Mouse (Mus musculus): Measurements from ENCODE around the gene Catsperd. TPM values are rescaled to one million over a fixed set of nuclear protein-coding genes. Genes with fewer than 3 reads are reported as not detected.
"Not testable (repeated sequence)": the region's sequence is repeated elsewhere in the genome, so short reads cannot be mapped to it uniquely, and the experiment has no call there.

The Catsperd gene
- total RNA-seq, 2 experiments from 2014 or later, result 0.11 TPM; not detected in 1

- TF ChIP-seq CTCF (IDR thresholded peaks at IDR 0.05), result no peak
- intact Hi-C loops (cut with DNase I), result loop anchor here (5.0 kb wide), 1 partner anchor 148 kb away; the partner anchor contains the start of gene Dus3l
- H3K4me3 ChIP-seq, result peak overlapping the region; percentile 97
- DNase-seq, result no peak
- peak overlapping the region; percentile 92 for H3K27ac ChIP-seq
Measured at GRCm38 (mm10) chr17:56614391-56615135, 13.4 kb upstream of the Catsperd start.

- DNase-seq, result no peak
- H3K27ac ChIP-seq, result no peak overlapping the region
- intact Hi-C loops (cut with DNase I), result no loop called here
- no peak for TF ChIP-seq CTCF (IDR thresholded peaks at IDR 0.05)
- H3K4me3 ChIP-seq, result peak overlapping the region; percentile 97
Measured at GRCm38 (mm10) chr17:56615136-56615784, 12.7 kb upstream of the Catsperd start.

- no peak for TF ChIP-seq CTCF (IDR thresholded peaks at IDR 0.05)
- DNase-seq, result no peak
- no peak overlapping the region for H3K27ac ChIP-seq
- intact Hi-C loops (cut with DNase I), result no loop called here
- no peak overlapping the region for H3K4me3 ChIP-seq
Measured at GRCm38 (mm10) chr17:56615792-56616191, 12.2 kb upstream of the Catsperd start.

- DNase-seq, result no peak
- no peak overlapping the region for H3K4me3 ChIP-seq
- intact Hi-C loops (cut with DNase I), result no loop called here
- TF ChIP-seq CTCF (IDR thresholded peaks at IDR 0.05), result no peak
- H3K27ac ChIP-seq, result no peak overlapping the region
Measured at GRCm38 (mm10) chr17:56616725-56617124, 11.2 kb upstream of the Catsperd start.

GRCm38 (mm10) chr17:56617628-56618027 is 10.3 kb upstream of the Catsperd start:
- no peak for TF ChIP-seq CTCF (IDR thresholded peaks at IDR 0.05)
- DNase-seq, result no peak
- H3K27ac ChIP-seq, result no peak overlapping the region
- intact Hi-C loops (cut with DNase I), result no loop called here
- no peak overlapping the region for H3K4me3 ChIP-seq

GRCm38 (mm10) chr17:56625495-56625894 is 2.4 kb upstream of the Catsperd start:
- intact Hi-C loops (cut with DNase I), result loop anchor here (5.0 kb wide), 1 partner anchor 47 kb away; the partner anchor contains the start of gene Ranbp3
- Histone ChIP-seq H3K27ac (no peak overlapping the region), H3K4me3 (peak overlapping the region; percentile 90; the same call in 1 of the 2 replicates)
- TF ChIP-seq CTCF (IDR thresholded peaks at IDR 0.05), result no peak
- DNase-seq, result no peak

GRCm38 (mm10) chr17:56626260-56626659 is 1.7 kb upstream of the Catsperd start:
- Histone ChIP-seq H3K4me3 (peak overlapping the region; percentile 90), H3K27ac (peak overlapping the region; percentile 91)
- no peak for DNase-seq
- intact Hi-C loops (cut with DNase I), result loop anchor here (5.0 kb wide), 1 partner anchor 46 kb away; the partner anchor contains the start of gene Ranbp3
- no peak for TF ChIP-seq CTCF (IDR thresholded peaks at IDR 0.05)

GRCm38 (mm10) chr17:56626754-56627470 is 1.0 kb upstream of the Catsperd start, which contains the start of gene Lonp1:
Lonp1 (minus strand) TSS chr17:56626887.
- intact Hi-C loops (cut with DNase I), result loop anchor here (5.0 kb wide), 1 partner anchor 45 kb away; the partner anchor contains the start of gene Ranbp3
- TF ChIP-seq CTCF (IDR thresholded peaks at IDR 0.05), result no peak
- Histone ChIP-seq H3K4me3 (peak within 1 kb of the TSS; percentile 90), H3K27ac (peak within 1 kb of the TSS; percentile 91)
- peak; percentile 96 for DNase-seq

GRCm38 (mm10) chr17:56629800-56630781 is 2.1 kb downstream of the Catsperd start:
- intact Hi-C loops (cut with DNase I), result loop anchor here (5.0 kb wide), 1 partner anchor 42 kb away; the partner anchor contains the start of gene Ranbp3
- H3K27ac ChIP-seq, H3K4me3 ChIP-seq, DNase-seq: not testable (repeated sequence)

- intact Hi-C loops (cut with DNase I), result no loop called here
- Histone ChIP-seq H3K27ac (no peak overlapping the region), H3K4me3 (no peak overlapping the region)
- TF ChIP-seq CTCF (IDR thresholded peaks at IDR 0.05), result no peak
- no peak for DNase-seq
Measured at GRCm38 (mm10) chr17:56631807-56632206, 3.9 kb downstream of the Catsperd start.

GRCm38 (mm10) chr17:56634023-56634422 is 6.1 kb downstream of the Catsperd start:
- intact Hi-C loops (cut with DNase I), result no loop called here
- no peak for TF ChIP-seq CTCF (IDR thresholded peaks at IDR 0.05)
- H3K27ac ChIP-seq, result no peak overlapping the region
- H3K4me3 ChIP-seq, result no peak overlapping the region
- no peak for DNase-seq

Data from gastrocnemius, adult 2 months (tissue).